ENCODE assay signal across 13 mouse cellular contexts in the genomic region with DNA sequence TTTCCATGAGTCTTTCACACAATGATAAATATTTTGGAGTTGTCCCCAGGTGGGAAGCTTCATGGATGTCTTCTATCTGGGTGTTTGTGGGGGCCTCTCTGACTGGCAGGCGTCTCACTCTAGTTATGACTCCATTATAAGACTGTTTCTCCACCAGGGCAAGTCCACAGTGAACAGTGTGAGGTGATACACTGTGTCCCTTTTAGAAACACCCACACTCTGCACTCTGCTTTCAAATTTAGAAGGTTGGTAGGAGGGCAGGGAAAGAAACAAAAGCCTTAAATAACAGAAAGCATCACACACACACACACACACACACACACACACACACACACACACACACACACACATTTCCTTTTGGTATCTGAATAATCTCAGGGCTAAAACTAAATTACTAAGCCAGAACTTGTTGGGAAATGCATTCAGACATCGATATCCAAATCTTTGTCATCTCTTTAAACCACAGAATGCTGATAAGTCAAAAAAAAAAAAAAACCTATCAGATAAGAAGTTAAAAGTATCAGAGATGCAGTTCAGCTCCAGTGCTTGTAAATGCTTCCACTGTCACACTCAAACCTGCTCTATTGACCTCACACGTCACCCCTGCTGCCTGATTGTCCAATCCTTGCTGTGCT.
"Had no signal": no experiment of that assay in that cellular context is flagged by ENCODE, and none has a peak within 500 bp of the region (broad histone marks: within the 10 kb centered on the region; RNA-seq: fewer than 3 reads in every experiment).

No protein-coding gene starts in this region.

- H3K27me3 ChIP-seq: liver, embryonic 15.5 days; neural tube, embryonic 13.5 days had no signal

- H3K27ac ChIP-seq: left cerebral cortex, adult 2 months; limb, embryonic 10.5 days; liver, embryonic 15.5 days; midbrain, embryonic 10.5 days; neural tube, embryonic 13.5 days had no signal

- H3K4me2 ChIP-seq: liver, embryonic 11.5 days; liver, embryonic 15.5 days; neural tube, embryonic 13.5 days had no signal

- H3K4me1 ChIP-seq: midbrain, embryonic 10.5 days; neural tube, embryonic 13.5 days had no signal

- DNase-seq: kidney, postnatal 10 days; lung, adult 2 months; lung, postnatal 36 days; midbrain, embryonic 14.5 days; right cerebral cortex, postnatal 14 days; thymus, postnatal 36 days had no signal

- H3K9ac ChIP-seq: liver, embryonic 15.5 days; neural tube, embryonic 13.5 days had no signal

- H3K36me3 ChIP-seq: limb, embryonic 10.5 days; liver, embryonic 15.5 days; midbrain, embryonic 10.5 days; neural tube, embryonic 13.5 days had no signal

- ATAC-seq: lung, postnatal 0 days had no signal

- H3K4me3 ChIP-seq: left cerebral cortex, adult 2 months; limb, embryonic 10.5 days; liver, embryonic 15.5 days; midbrain, embryonic 10.5 days; neural tube, embryonic 13.5 days had no signal

- H3K9me3 ChIP-seq: limb, embryonic 10.5 days; liver, embryonic 15.5 days; midbrain, embryonic 10.5 days; neural tube, embryonic 13.5 days had no signal
